Mouse (Mus musculus): ENCODE data around the gene Klk1b4.

Gene Klk1b4

DNA sequence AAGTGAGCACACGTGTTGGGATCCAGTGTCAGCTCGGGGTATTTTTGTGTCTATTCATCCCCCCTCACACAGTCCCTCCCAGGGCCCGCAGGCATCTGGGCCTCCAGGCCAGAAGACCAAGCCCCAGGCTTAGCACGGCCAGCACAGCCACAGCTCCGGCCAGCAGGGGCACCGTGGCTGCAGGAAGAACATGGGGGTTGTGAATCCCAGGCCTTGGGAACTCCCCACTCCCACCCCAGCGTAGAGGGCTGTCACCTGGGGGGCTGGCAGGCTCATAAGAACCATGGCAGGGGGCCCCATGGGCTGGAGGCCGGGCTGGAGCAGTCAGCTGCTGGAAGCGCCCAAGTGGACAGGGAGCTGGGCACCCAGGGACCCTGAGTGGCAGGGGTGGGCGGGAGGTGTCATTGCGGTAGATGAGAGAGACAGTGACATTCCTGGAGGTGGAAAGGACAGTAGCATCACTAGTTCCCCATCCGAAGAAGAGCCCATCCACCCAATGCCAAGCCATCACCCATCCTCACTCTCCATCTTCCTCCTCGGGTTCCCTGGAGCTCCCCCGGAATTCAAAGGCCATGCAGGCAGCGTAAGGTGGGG is 45.9 kb downstream of the Klk1b4 start:
- DNase-seq (ENCODE audit: low spot score in 2 of 2), result no peak

DNA sequence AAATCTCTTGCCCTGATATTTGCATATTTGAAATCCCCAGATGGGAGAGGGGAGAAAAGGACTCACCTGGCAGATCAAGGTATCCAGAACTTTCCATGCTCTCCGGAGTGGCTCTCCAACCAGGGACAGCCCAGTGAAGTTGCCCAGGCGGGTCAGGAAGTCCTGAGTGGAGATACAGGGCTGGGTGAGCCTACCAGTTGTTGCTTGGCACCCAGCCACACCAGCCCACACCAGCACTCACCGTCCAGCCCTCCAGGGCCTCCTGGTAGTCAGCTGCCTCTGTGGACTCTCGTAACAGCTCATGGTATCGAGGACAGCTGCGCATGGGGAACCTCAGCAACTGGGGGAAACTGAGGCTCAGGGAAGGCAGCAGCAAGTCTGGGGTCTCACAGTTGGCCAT is 47.7 kb downstream of the Klk1b4 start:
- no peak for DNase-seq (ENCODE audit: low spot score in 2 of 2)

- DNase-seq (ENCODE audit: low spot score in 2 of 2), result no peak
Measured at GRCm38 (mm10) chr7:44257278-44257677, 50.0 kb downstream of the Klk1b4 start, which contains the start of gene Acp4. TSS of gene Acp4 (minus strand) at chr7:44257378.

GRCm38 (mm10) chr7:44260410-44260809 is 53.2 kb downstream of the Klk1b4 start:
- no peak for DNase-seq (ENCODE audit: low spot score in 2 of 2)

DNA sequence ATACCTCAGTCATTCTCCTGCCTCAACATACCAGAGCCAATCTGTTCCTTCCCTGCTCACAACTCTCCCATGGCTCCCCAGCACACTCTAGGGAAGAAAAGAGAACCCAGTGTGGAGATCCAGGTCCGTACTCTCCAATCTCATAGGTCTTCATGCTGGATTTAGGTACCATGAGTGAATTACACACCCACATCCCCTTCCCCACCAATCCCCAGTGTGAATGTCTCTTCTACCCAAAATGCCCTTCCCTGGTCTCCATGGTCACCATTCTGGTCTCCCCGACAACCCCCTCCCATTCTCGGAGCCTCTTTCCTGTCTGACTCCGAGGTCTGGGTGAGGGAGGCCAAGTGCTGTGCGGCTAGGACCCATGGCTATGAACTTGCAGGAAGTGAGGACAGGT is 53.9 kb downstream of the Klk1b4 start, which contains the start of gene Gm15517:
Gene Gm15517, plus strand, starts transcription at position 301 of the 400 bp plus-strand sequence.
- DNase-seq (ENCODE audit: low spot score in 2 of 2), result no peak
